Mouse (Mus musculus) layer of hippocampus, adult 2 months (tissue): ENCODE measurements at regions not wholly inside any gene's neighbourhood (a gene's known extent, or its start where the extent isn't known, plus 50 kb on each side); places are given as distances from the start of the nearest gene placed in this dataset.

Experiments
- DNase-seq, 2 experiments: peaks; one replicate each; pipeline ENCODE4 v3.0.0; 2022; ENCODE audit warnings: low spot score in 2 of 2
- H3K27ac ChIP-seq: fragments of 200-600 bp; 2 replicates; pipeline ENCODE4 v1.8.1; 2022
- H3K4me3 ChIP-seq: fragments of 200-600 bp; 2 replicates; pipeline ENCODE4 v1.8.1; 2022; ENCODE audit warnings: mild to moderate bottlenecking
- CTCF ChIP-seq: fragments of 200-600 bp; conservative IDR thresholded peaks from 2 replicates; pipeline ENCODE4 v1.8.1; 2022; ENCODE audit warnings: antibody characterized with exemption, mild to moderate bottlenecking, moderate library complexity

DNA sequence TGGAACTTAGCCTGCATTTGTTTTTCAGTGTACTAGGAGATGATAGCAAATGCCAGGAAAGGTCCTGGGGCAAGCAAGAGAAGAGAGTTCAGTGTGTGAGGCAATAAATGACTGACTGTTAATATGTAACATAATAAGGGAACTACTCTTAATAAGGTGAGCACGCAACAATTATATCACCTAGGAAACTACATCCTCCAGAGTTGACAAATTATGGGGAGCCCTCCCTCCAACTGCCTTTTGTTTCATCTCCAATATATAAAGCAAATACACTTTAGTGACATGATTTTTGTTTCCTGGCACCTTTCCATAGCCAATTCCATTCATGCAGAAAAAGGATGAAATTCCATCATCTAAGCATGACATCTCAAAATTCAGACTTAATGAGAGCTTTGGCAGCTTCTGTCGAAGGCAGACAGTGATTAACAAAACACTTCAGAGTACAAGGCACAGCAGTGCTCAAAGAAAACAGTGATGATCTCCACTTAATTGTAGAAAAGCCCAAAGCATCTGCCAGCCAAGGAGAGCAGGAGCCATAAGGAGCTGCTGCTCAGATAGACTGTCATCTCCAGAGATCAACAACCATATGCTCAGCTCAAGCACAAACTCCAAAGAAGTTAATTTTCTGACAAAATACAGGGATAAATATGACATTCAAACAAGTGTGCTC, 536.1 kb upstream of the Arrdc3 start:
- no peak overlapping the region for H3K4me3 ChIP-seq
- no peak overlapping the region for H3K27ac ChIP-seq
- no peak for TF ChIP-seq CTCF
- DNase-seq = peak in 1 of 2 experiments; percentile 48

DNA sequence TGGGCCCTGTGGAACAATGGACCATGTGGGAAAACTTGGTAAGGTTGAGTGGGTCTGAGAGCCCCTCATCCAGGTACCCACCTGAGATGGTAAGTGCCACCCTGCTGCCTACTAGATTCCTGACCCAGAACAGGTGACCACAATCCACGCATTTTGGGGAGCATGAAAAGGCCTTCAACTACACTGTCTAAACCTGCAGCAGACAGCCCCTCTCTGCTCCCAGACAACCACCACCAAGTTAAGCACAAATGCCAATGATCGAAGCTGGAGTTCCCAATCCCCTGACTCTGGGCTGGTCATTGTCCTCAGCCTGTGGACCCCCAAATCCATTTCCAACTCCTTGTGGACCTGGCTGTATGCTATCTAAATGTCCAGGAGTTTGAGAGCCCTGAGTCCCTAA, 517.2 kb upstream of the Arrdc3 start:
- no peak for DNase-seq
- no peak for TF ChIP-seq CTCF
- Histone ChIP-seq H3K4me3 (no peak overlapping the region), H3K27ac (no peak overlapping the region)

DNA sequence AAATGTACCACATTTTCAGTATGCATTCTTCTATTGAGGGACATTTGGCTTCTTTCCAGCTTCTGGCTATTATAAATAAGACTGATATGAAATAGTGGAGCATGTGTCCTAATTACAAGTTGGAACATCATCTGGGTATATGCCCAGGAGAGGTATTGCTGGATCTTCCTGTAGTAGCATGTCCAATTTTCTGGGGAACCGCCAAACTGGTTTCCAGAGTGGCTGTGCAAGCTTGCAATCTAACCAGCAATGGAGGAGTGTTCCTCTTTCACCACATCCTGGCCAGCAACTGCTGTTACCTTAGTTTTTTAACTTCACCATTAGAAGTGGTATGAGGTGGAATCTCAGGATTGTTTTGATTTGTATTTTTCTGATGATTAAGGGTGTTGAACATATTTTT, 512.7 kb upstream of the Arrdc3 start:
- no peak for TF ChIP-seq CTCF
- no peak for DNase-seq
- Histone ChIP-seq H3K4me3 (no peak overlapping the region), H3K27ac (no peak overlapping the region)

DNA sequence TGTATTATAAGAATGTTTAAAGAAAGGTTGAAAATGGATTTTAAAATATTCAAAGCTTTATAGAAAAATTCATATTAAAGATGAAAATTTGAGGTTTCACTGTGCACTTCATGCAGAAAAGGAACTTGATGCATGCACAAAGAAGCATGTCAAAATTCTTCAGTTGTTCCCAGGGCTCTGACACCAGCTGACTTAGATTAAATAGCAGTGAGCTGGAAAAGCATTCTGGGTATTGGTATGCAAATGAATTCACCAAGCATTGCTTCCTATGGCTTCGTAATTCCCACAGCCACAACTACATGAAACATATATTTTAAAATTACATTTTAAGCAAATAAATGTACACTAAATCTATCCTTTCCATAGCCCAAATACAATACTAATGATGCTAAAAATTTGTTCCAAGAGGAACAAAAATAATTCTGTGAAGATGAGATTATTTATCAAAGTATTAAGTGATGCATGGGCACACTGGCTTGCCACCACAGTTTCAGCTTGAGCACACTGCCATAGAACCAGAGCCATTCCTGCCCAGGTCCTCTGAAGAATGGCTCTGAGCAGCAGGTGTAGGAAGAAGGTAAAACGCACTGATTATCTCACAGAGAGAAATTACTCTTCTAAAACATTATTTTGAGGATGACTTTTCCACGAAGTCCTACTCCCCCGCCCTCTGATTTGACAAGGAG, 501.8 kb upstream of the Arrdc3 start:
- no peak for TF ChIP-seq CTCF
- DNase-seq = no peak

DNA sequence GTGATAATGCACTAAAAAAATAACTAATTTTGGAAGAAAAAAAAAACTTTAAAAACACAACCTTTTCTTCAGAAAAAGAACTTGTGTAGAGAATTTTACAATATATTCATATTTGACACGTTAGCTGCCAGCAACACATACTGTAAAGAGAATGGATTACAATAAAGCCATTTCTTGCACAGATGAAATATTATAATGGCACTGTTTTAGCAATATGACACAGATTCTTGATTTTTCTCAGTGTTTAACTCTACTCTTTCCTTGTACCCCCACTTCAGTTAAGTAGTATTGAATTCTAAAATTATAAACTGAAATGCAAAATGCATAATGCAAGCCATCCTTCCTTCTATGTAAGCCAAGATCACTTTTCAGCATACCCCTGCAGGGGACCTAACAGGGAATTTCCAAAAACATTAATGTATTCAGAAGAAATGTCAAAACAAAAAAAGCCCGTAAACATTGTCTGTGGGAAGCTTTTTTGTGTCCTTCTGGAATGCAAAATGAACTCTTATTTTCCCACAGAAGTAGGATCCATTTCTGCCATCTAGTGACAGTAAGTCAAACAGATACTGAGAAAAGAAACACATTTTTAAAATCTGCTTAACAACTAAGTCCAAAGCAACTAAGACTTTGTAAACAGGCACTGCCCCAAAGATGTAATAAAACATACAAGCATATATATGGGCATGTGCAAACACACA, 501.1 kb upstream of the Arrdc3 start:
- Histone ChIP-seq H3K4me3 (no peak overlapping the region), H3K27ac (no peak overlapping the region)
- DNase-seq = no peak
- peak; percentile 67 for TF ChIP-seq CTCF

More for the DNA sequence above, 501.8 kb upstream of the Arrdc3 start:
- H3K27ac ChIP-seq = no peak overlapping the region
- H3K4me3 ChIP-seq = no peak overlapping the region

DNA sequence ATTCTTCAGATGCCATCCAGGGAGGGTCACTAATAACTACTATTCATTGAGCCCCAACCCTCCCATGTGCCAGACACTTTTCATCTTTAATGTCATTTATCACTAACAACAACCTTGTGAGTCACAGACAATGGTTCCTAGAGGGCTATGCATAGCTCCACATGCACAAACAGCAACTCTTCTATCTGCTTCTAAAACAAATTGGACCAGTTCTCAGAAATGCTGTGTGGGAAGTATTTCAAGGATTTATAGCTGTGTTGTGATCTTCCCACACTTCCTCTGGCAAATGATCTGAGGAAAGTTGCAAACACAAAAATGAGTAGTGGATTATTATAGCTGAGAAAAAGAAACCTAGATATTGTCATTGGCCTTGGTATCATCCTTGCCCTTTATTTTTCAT, 474.3 kb upstream of the Arrdc3 start:
- TF ChIP-seq CTCF = no peak
- no peak overlapping the region for H3K27ac ChIP-seq
- no peak for DNase-seq
- no peak overlapping the region for H3K4me3 ChIP-seq

DNA sequence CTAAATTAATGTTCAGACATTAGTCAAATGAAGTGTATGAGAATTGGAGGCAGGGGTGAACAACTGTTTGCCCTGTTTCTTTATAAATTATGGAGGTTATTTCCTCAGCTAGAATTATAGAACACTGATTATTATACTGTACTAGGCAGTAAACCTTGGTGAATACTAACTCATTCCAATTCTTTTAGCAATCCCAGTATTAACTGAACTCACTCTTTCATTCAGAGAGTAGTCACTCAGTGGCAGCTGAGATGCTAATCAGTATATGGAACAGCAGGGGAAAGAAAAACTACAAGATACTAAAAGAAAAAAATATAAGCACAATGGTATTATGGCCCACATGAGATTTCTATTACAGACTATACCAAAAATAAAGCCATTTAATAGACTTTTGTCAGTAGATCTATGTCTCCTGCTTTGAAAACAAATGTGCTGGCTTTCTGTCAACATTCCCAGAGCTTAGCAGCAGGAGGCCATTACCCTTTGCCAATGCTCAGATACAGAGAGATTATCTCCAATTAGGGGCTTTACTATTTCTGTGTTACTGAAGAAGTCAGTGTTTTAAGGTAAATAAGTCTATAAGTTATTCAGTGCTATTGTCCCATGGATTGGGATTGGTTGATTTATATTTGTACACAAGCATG, 473.3 kb upstream of the Arrdc3 start:
- no peak for TF ChIP-seq CTCF
- DNase-seq = no peak
- no peak overlapping the region for H3K4me3 ChIP-seq
- H3K27ac ChIP-seq = no peak overlapping the region

DNA sequence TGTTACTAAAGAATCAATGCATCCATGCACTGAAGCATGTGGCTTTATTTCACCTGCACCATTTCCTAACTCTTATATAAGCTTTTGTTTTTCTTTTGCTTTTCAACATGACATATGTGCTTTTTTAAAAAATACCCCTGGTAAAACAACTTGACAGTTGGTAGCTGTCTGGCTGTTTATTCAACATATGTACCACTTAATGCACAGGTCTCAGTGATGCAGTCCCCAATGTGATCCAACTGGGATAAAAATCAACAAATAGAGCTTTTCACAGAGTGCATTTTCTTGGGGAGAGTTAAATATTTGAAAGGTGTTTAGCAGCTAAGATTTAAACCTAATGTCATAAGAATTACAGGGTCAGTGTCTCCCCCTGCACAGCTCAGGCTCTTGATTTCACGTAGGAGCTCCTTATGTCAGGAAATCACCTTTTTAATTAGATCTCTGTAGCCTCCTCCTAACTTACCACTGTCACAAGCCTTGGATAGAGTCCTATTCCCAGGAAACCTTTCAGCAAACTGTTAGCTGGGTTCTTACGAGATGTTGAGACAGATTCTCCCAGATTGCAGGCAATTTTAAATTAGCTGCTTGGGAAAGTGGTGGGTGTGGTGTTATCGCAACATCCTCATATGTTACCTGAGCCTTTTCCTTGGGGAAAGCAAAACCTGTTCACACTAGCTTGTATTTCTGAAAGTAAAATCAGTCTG, 464.6 kb upstream of the Arrdc3 start:
- TF ChIP-seq CTCF = no peak
- Histone ChIP-seq H3K4me3 (no peak overlapping the region), H3K27ac (no peak overlapping the region)
- peak in 1 of 2 experiments; percentile 2 for DNase-seq

DNA sequence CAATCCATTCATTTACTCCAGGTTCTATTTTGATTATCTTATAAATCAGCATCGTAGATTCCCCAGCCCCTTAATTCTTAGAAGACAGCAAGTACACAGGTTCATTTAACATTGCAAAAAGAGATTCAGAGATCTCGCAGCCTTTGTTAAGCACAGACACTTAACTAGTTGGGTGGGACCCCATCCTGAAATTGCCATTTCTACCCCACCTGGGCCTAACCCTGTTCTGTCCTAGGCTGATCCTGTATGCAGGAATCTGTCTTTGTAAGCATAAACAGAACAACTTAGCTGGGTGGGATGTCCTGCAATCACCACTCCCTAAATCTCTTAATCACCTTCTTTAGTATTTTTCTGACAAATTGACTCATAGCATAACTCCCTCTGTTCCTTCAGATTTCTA, 462.8 kb upstream of the Arrdc3 start:
- TF ChIP-seq CTCF = no peak
- H3K4me3 ChIP-seq = no peak overlapping the region

More for the DNA sequence above, 462.8 kb upstream of the Arrdc3 start:
- no peak for DNase-seq
- H3K27ac ChIP-seq = no peak overlapping the region
